ENCODE assay signal across 17 mouse cellular contexts in the genomic region with DNA sequence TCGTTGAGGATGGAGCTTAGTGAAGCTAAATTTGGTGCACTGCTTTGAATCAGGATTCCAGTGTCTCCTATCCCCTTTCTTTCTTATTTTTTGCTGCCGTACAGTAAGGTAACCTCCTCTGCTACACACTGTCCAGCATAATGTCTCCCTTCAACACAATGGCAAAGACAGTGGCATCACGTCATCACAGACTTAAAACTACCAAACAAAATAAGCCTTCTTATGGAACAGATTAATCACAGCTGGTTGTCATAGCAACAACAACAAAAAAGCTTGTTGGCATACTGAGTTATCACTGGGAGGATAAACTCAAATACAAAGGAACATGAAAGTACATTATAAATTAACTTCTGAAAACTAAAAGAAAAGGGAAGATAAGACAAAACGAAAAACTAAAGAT.
DNase-seq lines count a peak whose midpoint lies in the region; ATAC-seq and TF ChIP-seq lines count a peak whose summit lies in the region.
"Had no signal": no experiment of that assay in that cellular context is flagged by ENCODE, and none has a peak within 500 bp of the region (broad histone marks: within the 10 kb centered on the region; RNA-seq: fewer than 3 reads in every experiment).

No protein-coding gene starts in this region.

- no peak for ATAC-seq in forebrain, embryonic 14.5 days
- no peak for ATAC-seq in forebrain, embryonic 16.5 days
- no peak for ATAC-seq in midbrain, embryonic 14.5 days (ENCODE audit: low FRiP score, low TSS enrichment)
- no peak for ATAC-seq in midbrain, embryonic 13.5 days
- peak; percentile 72; the same call in 1 of the 2 replicates for ATAC-seq in midbrain, postnatal 0 days (ENCODE audit: low FRiP score)
- ATAC-seq: intestine, embryonic 16.5 days had no signal

- TF ChIP-seq CTCF in midbrain, postnatal 0 days (IDR thresholded peaks at IDR 0.05) = no peak

- no peak overlapping the region for H3K4me2 ChIP-seq in forebrain, embryonic 14.5 days (ENCODE audit: low read length)
- H3K4me2 ChIP-seq in forebrain, embryonic 16.5 days (ENCODE audit: low read length) = no peak overlapping the region
- no peak overlapping the region for H3K4me2 ChIP-seq in midbrain, embryonic 14.5 days (ENCODE audit: low read length)
- H3K4me2 ChIP-seq in midbrain, embryonic 13.5 days (replicated peaks) = no peak overlapping the region
- H3K4me2 ChIP-seq in midbrain, postnatal 0 days (ENCODE audit: low read depth, low read length, poor library complexity, severe bottlenecking) = peak overlapping the region; percentile 9; the same call in 1 of the 2 replicates
- H3K4me2 ChIP-seq: heart, embryonic 11.5 days; heart, embryonic 15.5 days; hindbrain, embryonic 14.5 days had no signal

- no peaks in the 10 kb centered on the region for H3K36me3 ChIP-seq in forebrain, embryonic 14.5 days (ENCODE audit: control insufficient read depth, insufficient read depth, low read length)
- H3K36me3 ChIP-seq in forebrain, embryonic 16.5 days (ENCODE audit: control insufficient read depth, insufficient read depth) = no peaks in the 10 kb centered on the region
- no peaks in the 10 kb centered on the region for H3K36me3 ChIP-seq in midbrain, embryonic 14.5 days (ENCODE audit: control insufficient read depth, insufficient read depth, low read length)
- H3K36me3 ChIP-seq in midbrain, embryonic 13.5 days = no peaks in the 10 kb centered on the region
- no peaks in the 10 kb centered on the region for H3K36me3 ChIP-seq in midbrain, postnatal 0 days (ENCODE audit: insufficient read depth, low read length)
- H3K36me3 ChIP-seq: embryonic facial prominence, embryonic 10.5 days; heart, embryonic 15.5 days had no signal

- peak; percentile 34 for DNase-seq in forebrain, embryonic 14.5 days (ENCODE audit: low spot score)
- peak; percentile 50 for DNase-seq in midbrain, embryonic 14.5 days
- peak; percentile 31 for DNase-seq in brain, adult 2 months (ENCODE audit: low read depth, low spot score)
- DNase-seq in midbrain, postnatal 0 days (ENCODE audit: low spot score) = peak; percentile 38
- DNase-seq: adrenal gland, postnatal 10 days; cerebellum, adult 18-20 months; cerebellum, postnatal 10 days; gastrocnemius, postnatal 14 days; heart, adult 2 months; heart, postnatal 14 days had no signal

- no peaks in the 10 kb centered on the region for H3K4me1 ChIP-seq in forebrain, embryonic 14.5 days (ENCODE audit: control insufficient read depth, insufficient read depth, low read length)
- H3K4me1 ChIP-seq in forebrain, embryonic 16.5 days (replicated peaks; ENCODE audit: control insufficient read depth, insufficient read depth, low read length) = no peaks in the 10 kb centered on the region
- H3K4me1 ChIP-seq in midbrain, embryonic 14.5 days (ENCODE audit: control insufficient read depth, insufficient read depth, low read length) = no peaks in the 10 kb centered on the region
- peaks cover 5% of the 10 kb centered on the region; the same call in 1 of the 2 replicates for H3K4me1 ChIP-seq in midbrain, embryonic 13.5 days (replicated peaks)
- H3K4me1 ChIP-seq in midbrain, postnatal 0 days (ENCODE audit: insufficient read depth, low read length) = no peaks in the 10 kb centered on the region
- H3K4me1 ChIP-seq: embryonic facial prominence, embryonic 10.5 days; heart, embryonic 15.5 days had no signal

- H3K9me3 ChIP-seq in forebrain, embryonic 14.5 days (replicated peaks; ENCODE audit: control insufficient read depth, low read length) = no peaks in the 10 kb centered on the region
- no peaks in the 10 kb centered on the region for H3K9me3 ChIP-seq in forebrain, embryonic 16.5 days (ENCODE audit: control insufficient read depth, low read length)
- H3K9me3 ChIP-seq in midbrain, embryonic 14.5 days (ENCODE audit: control insufficient read depth, low read length) = no peaks in the 10 kb centered on the region
- H3K9me3 ChIP-seq in midbrain, embryonic 13.5 days = no peaks in the 10 kb centered on the region
- H3K9me3 ChIP-seq in midbrain, postnatal 0 days (ENCODE audit: low read length) = no peaks in the 10 kb centered on the region
- H3K9me3 ChIP-seq: embryonic facial prominence, embryonic 10.5 days; heart, embryonic 15.5 days had no signal

- no peaks in the 10 kb centered on the region for H3K27me3 ChIP-seq in forebrain, embryonic 14.5 days (replicated peaks; ENCODE audit: control insufficient read depth, insufficient read depth, low read length)
- no peaks in the 10 kb centered on the region for H3K27me3 ChIP-seq in forebrain, embryonic 16.5 days (replicated peaks; ENCODE audit: control insufficient read depth, insufficient read depth, low read length)
- H3K27me3 ChIP-seq in midbrain, embryonic 14.5 days (ENCODE audit: control insufficient read depth, insufficient read depth, low read length) = no peaks in the 10 kb centered on the region
- no peaks in the 10 kb centered on the region for H3K27me3 ChIP-seq in midbrain, embryonic 13.5 days
- H3K27me3 ChIP-seq in midbrain, postnatal 0 days (ENCODE audit: insufficient read depth, low read length) = no peaks in the 10 kb centered on the region
- H3K27me3 ChIP-seq: heart, embryonic 15.5 days had no signal

- H3K9ac ChIP-seq in forebrain, embryonic 14.5 days (ENCODE audit: low read length) = no peak overlapping the region
- H3K9ac ChIP-seq in forebrain, embryonic 16.5 days (replicated peaks; ENCODE audit: low read depth, low read length) = no peak overlapping the region
- H3K9ac ChIP-seq in midbrain, embryonic 14.5 days (replicated peaks; ENCODE audit: low read length) = no peak overlapping the region
- no peak overlapping the region for H3K9ac ChIP-seq in midbrain, embryonic 13.5 days (replicated peaks)
- H3K9ac ChIP-seq in midbrain, postnatal 0 days (replicated peaks; ENCODE audit: low read length, poor library complexity, severe bottlenecking) = no peak overlapping the region
- H3K9ac ChIP-seq: heart, embryonic 15.5 days; hindbrain, embryonic 14.5 days had no signal

- 50% methylated on average over 4 of the region's 4 CpGs for WGBS in forebrain, embryonic 14.5 days
- WGBS in forebrain, embryonic 16.5 days = 34% methylated on average over 4 of the region's 4 CpGs
- WGBS in midbrain, embryonic 14.5 days = 45% methylated on average over 4 of the region's 4 CpGs
- WGBS in midbrain, embryonic 13.5 days = 41% methylated on average over 4 of the region's 4 CpGs
- WGBS in midbrain, postnatal 0 days = 24% methylated on average over 4 of the region's 4 CpGs

- no peak overlapping the region for H3K4me3 ChIP-seq in forebrain, embryonic 14.5 days (ENCODE audit: low read depth, low read length)
- no peak overlapping the region for H3K4me3 ChIP-seq in forebrain, embryonic 16.5 days (replicated peaks; ENCODE audit: low read length)
- no peak overlapping the region for H3K4me3 ChIP-seq in midbrain, embryonic 14.5 days (replicated peaks; ENCODE audit: low read depth, low read length)
- no peak overlapping the region for H3K4me3 ChIP-seq in midbrain, embryonic 13.5 days (replicated peaks)
- H3K4me3 ChIP-seq in midbrain, postnatal 0 days (ENCODE audit: low read depth, low read length) = no peak overlapping the region
- H3K4me3 ChIP-seq: embryonic facial prominence, embryonic 10.5 days; heart, adult 2 months; heart, embryonic 15.5 days had no signal

- no peak overlapping the region for H3K27ac ChIP-seq in forebrain, embryonic 14.5 days (ENCODE audit: low read depth, low read length)
- no peak overlapping the region for H3K27ac ChIP-seq in forebrain, embryonic 16.5 days (ENCODE audit: low read length)
- H3K27ac ChIP-seq in midbrain, embryonic 14.5 days (replicated peaks; ENCODE audit: low read depth, low read length) = no peak overlapping the region
- no peak overlapping the region for H3K27ac ChIP-seq in midbrain, embryonic 13.5 days
- no peak overlapping the region for H3K27ac ChIP-seq in midbrain, postnatal 0 days (ENCODE audit: low read depth, low read length)
- H3K27ac ChIP-seq: embryonic facial prominence, embryonic 10.5 days; heart, adult 2 months; heart, embryonic 15.5 days; hindbrain, embryonic 14.5 days had no signal
